In genomic region chr9:89924836-89925235, GRCm38 (mm10) we compare ENCODE assay signal across 30 mouse cellular contexts. TPM values are rescaled to one million over a fixed set of nuclear protein-coding genes. Genes with fewer than 3 reads are reported as not detected.
DNase-seq lines count a peak whose midpoint lies in the region; ATAC-seq and TF ChIP-seq lines count a peak whose summit lies in the region.
"Had no signal": no experiment of that assay in that cellular context is flagged by ENCODE, and none has a peak within 500 bp of the region (broad histone marks: within the 10 kb centered on the region; RNA-seq: fewer than 3 reads in every experiment).

No protein-coding gene starts in this region.

- no peak for TF ChIP-seq CTCF in hindbrain, postnatal 0 days (IDR thresholded peaks at IDR 0.05; ENCODE audit: low read depth)

- WGBS in hindbrain, postnatal 0 days: 58% methylated on average over 1 of the region's 1 CpGs
- 81% methylated on average over 1 of the region's 1 CpGs for WGBS in hindbrain, embryonic 16.5 days

- ATAC-seq in hindbrain, postnatal 0 days: peak; percentile 70
- ATAC-seq in hindbrain, embryonic 16.5 days: no peak; the same call in 1 of the 2 replicates
- ATAC-seq: CD4-positive, CD25-positive, alpha-beta regulatory T cell, adult 4 months; forebrain, embryonic 16.5 days; inflammation-experienced regulatory T-cells, adult 6 months; intestine, embryonic 16.5 days; Patski had no signal

- H3K9me3 ChIP-seq in hindbrain, postnatal 0 days (ENCODE audit: low read length): no peaks in the 10 kb centered on the region
- H3K9me3 ChIP-seq in hindbrain, embryonic 16.5 days (ENCODE audit: control insufficient read depth, low read length): peaks cover 3% of the 10 kb centered on the region; the same call in 1 of the 2 replicates
- H3K9me3 ChIP-seq: embryonic facial prominence, embryonic 12.5 days; embryonic facial prominence, embryonic 15.5 days; forebrain, embryonic 12.5 days; hindbrain, embryonic 12.5 days had no signal

- H3K27me3 ChIP-seq in hindbrain, postnatal 0 days (ENCODE audit: insufficient read depth, low read length): no peaks in the 10 kb centered on the region
- H3K27me3 ChIP-seq in hindbrain, embryonic 16.5 days (replicated peaks; ENCODE audit: control insufficient read depth, insufficient read depth, low read length): no peaks in the 10 kb centered on the region
- H3K27me3 ChIP-seq: embryonic facial prominence, embryonic 12.5 days; embryonic facial prominence, embryonic 15.5 days; forebrain, embryonic 12.5 days; hindbrain, embryonic 12.5 days; hindbrain, embryonic 15.5 days; Patski had no signal

- no peak overlapping the region for H3K27ac ChIP-seq in hindbrain, postnatal 0 days
- no peak overlapping the region for H3K27ac ChIP-seq in hindbrain, embryonic 16.5 days (ENCODE audit: low read depth, low read length)
- H3K27ac ChIP-seq: embryonic facial prominence, embryonic 12.5 days; embryonic facial prominence, embryonic 15.5 days; forebrain, embryonic 12.5 days; hindbrain, embryonic 12.5 days; hindbrain, embryonic 15.5 days had no signal

- no peak overlapping the region for H3K4me2 ChIP-seq in hindbrain, postnatal 0 days (ENCODE audit: low read depth, low read length)
- H3K4me2 ChIP-seq in hindbrain, embryonic 16.5 days (ENCODE audit: low read length): no peak overlapping the region
- H3K4me2 ChIP-seq: embryonic facial prominence, embryonic 12.5 days; embryonic facial prominence, embryonic 15.5 days; forebrain, embryonic 12.5 days; heart, embryonic 11.5 days; hindbrain, embryonic 12.5 days; hindbrain, embryonic 15.5 days had no signal

- no peaks in the 10 kb centered on the region for H3K36me3 ChIP-seq in hindbrain, postnatal 0 days (ENCODE audit: insufficient read depth, low read length)
- H3K36me3 ChIP-seq in hindbrain, embryonic 16.5 days (ENCODE audit: control insufficient read depth, insufficient read depth, low read length): no peaks in the 10 kb centered on the region
- H3K36me3 ChIP-seq: embryonic facial prominence, embryonic 12.5 days; embryonic facial prominence, embryonic 15.5 days; forebrain, embryonic 12.5 days; hindbrain, embryonic 12.5 days; hindbrain, embryonic 15.5 days had no signal

- no peaks in the 10 kb centered on the region for H3K4me1 ChIP-seq in hindbrain, postnatal 0 days (ENCODE audit: insufficient read depth, low read length)
- no peaks in the 10 kb centered on the region for H3K4me1 ChIP-seq in hindbrain, embryonic 16.5 days (ENCODE audit: control insufficient read depth, insufficient read depth, low read depth, low read length)
- H3K4me1 ChIP-seq: embryonic facial prominence, embryonic 12.5 days; embryonic facial prominence, embryonic 15.5 days; forebrain, embryonic 12.5 days; hindbrain, embryonic 12.5 days; hindbrain, embryonic 15.5 days had no signal

- no peak overlapping the region for H3K4me3 ChIP-seq in hindbrain, postnatal 0 days (ENCODE audit: low read length)
- H3K4me3 ChIP-seq in hindbrain, embryonic 16.5 days (ENCODE audit: low read length): no peak overlapping the region
- H3K4me3 ChIP-seq: embryonic facial prominence, embryonic 12.5 days; embryonic facial prominence, embryonic 15.5 days; forebrain, embryonic 12.5 days; hindbrain, embryonic 12.5 days; hindbrain, embryonic 15.5 days had no signal

- DNase-seq in hindbrain, postnatal 0 days (ENCODE audit: low spot score): peak; percentile 52
- peak; percentile 50 for DNase-seq in lung, postnatal 10 days
- DNase-seq in lung, postnatal 14 days: no peak
- peak; percentile 62 for DNase-seq in NIH3T3 (ENCODE audit: low read depth)
- no peak for DNase-seq in yolk sac, embryonic 10.5 days (ENCODE audit: low spot score)
- DNase-seq: adrenal gland, postnatal 10 days; adrenal gland, postnatal 36 days; cerebellum, adult 18-20 months; cerebellum, adult 9-10 months; cerebellum, postnatal 25 days; gastrocnemius, postnatal 10 days; gastrocnemius, postnatal 36 days had no signal

- no peak overlapping the region for H3K9ac ChIP-seq in hindbrain, postnatal 0 days (replicated peaks; ENCODE audit: low read length)
- H3K9ac ChIP-seq in hindbrain, embryonic 16.5 days (ENCODE audit: low read depth, low read length): no peak overlapping the region
- H3K9ac ChIP-seq: embryonic facial prominence, embryonic 12.5 days; embryonic facial prominence, embryonic 15.5 days; forebrain, embryonic 12.5 days; hindbrain, embryonic 12.5 days; hindbrain, embryonic 15.5 days had no signal

RNA-seq across cellular contexts. Expression of gene Rasgrf1, which starts 15.1 kb away (rescaled TPM):
- total RNA-seq in hindbrain, postnatal 0 days (2014; rRNA removed): 44.4 and 53.4 TPM in 2 replicates
- polyA plus RNA-seq in hindbrain, postnatal 0 days (2015; fragmentation: Nextera tagmentation; extraction: Ambion mirVana): 28.3 and 29.6 TPM in 2 replicates
- 13.2 and 19.1 TPM in 2 replicates for polyA plus RNA-seq in hindbrain, embryonic 16.5 days (2015; fragmentation: Nextera tagmentation; extraction: Ambion mirVana)
- total RNA-seq: common myeloid progenitor, adult 5-6 weeks; gastrocnemius, postnatal 36 days; granulocyte monocyte progenitor cell, adult 5-6 weeks; hematopoietic stem cell, adult 5-6 weeks; MEL had no signal
- polyA plus RNA-seq: C2C12; heart, postnatal 0 days; Patski had no signal

Comparison
In these comparisons a context has a peak if more than half of its experiments do, and no peak if none do; other contexts are left out.
1. DNase-seq: peak in hindbrain, postnatal 0 days (single experiment), lung, postnatal 10 days (single experiment) and NIH3T3 (single experiment); none in lung, postnatal 14 days (single experiment) and yolk sac, embryonic 10.5 days (single experiment).